Mouse (Mus musculus) layer of hippocampus, adult 11-12 months (tissue): Measurements from ENCODE around the gene Ilkap.

Experiments
- DNase-seq: peaks from one replicate; pipeline ENCODE4 v3.0.0; 2022; ENCODE audit warnings: low spot score

The Ilkap gene

DNA sequence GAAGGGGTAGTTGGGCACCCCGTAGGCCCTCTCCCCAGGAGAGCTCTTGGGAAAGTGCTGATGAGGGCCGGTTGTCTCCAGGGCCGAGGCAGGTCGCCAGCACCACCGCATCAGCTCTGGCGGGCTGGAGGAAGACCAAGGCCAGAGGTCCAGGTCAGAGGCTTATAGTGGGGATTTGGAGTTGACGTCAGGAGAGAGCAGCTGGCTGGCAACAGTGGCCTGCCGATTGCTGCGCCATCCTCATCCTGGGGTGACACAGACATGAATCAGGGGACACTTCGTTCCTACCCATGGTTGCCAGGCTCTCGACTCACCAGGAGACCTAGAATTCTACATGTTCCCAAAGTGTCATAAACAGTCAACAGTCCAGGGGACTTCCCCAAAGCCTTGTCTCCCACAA is 42.5 kb downstream of the Ilkap start:
- no peak for DNase-seq

DNA sequence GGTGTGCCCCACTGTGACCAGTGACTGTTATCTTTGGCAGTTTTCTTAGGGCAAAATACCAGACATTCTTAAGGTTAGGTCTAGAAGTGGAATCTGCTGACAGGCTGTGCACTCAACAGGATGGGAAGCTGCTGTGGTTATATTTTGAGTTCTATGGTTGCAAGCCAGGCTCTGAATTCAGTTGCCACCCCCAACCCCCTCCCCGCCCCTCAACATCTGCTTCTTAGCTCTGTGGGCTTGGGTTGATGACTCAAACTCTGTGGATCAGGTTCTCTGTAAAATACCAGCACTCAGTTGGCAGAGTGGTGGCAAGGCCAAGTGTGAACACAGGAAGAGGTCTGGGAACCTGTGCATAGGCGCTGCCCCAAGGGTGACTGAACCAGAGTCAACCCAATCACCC is 46.3 kb downstream of the Ilkap start:
- no peak for DNase-seq

DNA sequence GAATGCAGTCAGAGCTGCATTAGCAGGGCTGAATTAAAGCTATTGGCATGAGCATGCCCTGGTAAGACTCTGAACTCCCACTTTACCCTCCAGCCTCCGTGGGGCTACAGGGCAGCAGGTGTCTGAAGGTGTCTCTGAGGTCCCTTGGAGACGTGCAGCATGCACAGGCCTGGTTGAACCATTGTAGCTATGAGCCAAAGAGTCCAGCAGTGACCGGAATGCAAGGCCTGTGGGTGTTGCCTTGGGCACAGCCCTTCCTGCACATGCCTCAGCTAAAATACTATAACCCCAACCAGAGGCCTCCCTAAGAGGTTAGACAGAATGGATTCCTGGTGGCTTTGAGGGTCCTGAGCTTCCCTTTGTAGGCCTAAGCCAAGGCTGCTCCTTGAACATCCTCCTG is 47.4 kb downstream of the Ilkap start:
- no peak for DNase-seq

DNA sequence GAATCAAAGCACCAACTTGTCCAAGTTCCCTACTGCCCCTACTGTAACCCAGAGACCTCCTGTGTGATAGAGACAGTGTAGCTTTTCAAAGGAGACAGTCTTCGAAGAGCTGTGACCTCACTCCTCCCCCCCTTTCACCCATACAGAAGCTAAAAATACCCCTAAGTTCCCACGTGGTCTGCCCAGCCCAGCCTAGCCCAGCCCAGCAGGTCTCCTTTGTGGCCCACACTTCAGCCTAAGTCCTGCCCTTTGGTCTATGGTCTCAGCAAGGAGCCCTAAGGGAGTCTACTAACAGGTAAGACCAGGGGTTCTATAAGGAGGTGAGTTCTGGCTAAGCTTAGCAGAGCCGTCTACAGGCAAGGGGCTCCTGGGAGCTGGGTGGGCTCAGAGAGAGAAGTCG is 47.8 kb downstream of the Ilkap start, which contains the start of gene Klhl30:
TSS of gene Klhl30 (plus strand) at position 176 of the 400 bp plus-strand sequence.
- no peak for DNase-seq

DNA sequence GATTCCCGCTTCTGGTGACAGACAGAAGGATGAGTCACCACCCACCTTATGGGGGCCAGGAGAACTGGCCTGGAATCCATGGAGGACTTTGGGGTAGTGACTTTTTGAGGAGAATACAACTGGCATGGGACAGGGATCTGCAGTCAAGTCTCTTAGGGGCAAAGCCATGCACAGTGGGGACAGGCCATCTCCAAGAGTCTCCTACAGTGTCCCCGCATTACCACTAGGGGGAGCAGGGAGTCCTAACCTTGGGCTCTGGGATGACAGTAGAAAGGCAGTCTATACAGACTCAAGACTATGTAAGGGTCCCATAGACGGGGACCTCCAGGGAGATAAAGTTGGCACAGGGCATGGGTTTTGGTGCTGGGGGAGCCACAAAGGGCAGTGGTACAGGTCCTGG is 51.7 kb downstream of the Ilkap start:
- peak; percentile 72 for DNase-seq

DNA sequence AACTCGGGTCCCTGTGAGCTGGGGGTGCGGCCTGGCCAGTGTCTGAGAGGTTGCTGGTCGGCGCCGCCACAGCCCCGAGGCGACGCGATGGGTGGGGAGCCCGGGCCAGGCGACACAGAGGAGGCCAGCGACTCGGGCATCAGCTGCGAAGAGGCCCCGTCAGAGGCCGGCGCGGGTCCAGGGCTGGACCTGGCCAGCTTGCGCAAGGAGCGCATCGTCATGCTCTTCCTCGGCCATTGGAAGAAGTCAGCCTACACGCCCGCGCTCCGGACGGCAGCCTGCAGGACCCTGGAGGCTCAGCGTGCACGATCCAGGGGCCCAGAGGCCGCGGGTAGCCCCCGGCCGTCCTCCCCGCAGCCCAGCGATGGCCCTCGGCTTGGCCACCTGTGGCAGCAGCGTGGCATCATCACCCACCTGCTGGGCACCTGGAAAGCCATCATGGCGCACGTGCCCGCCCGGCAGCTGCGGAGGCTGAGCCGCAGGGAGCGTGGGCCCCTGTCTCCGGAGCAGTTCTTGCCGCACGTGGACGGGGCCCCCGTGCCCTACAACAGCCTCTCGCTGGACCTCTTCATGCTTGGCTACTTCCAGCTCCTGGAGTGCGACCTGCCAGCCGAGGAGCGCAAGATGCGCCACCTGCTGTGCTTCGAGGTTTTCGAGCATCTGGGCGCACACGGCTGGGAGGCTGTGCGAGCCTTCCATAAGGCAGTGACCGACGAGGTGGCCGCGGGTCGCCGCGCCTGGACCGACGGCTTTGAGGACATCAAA is 53.5 kb downstream of the Ilkap start:
- no peak for DNase-seq

DNA sequence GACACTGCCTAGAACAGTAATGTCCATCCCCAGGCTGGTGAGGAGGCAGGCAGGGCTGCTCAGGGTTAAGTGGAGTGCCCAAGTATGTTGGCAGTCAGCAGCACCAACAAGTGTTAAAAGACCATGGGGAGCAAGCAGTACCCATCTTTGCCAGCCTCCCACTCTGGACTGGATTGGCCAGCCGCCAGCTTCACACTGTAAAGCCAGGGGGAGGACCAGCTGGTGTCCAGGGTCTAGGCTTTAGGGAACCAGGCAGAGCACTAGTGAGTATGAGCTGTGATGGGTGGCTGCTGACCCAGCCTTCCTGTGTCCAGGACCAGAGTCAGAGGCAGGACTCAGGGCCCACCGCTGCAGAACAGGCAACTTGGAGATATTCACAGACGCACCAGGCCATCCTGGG is 54.6 kb downstream of the Ilkap start:
- DNase-seq = no peak

DNA sequence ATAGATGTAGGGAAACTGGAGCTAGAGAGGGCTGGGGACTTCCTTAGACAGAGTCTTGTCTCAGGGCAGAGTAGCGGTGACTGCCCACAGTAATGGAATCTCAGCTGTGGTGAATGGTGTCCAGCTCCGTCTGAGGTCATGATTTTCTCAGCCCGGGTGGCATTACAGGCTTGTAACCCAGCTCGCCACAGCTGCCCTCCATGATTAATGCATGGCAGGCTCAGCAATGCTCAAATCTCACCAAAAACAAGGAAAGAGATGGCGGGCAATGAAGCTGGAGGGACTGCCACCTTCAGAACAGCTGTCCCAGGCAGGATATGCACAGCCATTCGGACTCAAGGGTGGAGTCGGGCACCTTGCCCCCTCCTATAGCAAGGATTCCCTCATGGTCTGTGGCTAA is 61.3 kb downstream of the Ilkap start:
- DNase-seq = no peak

DNA sequence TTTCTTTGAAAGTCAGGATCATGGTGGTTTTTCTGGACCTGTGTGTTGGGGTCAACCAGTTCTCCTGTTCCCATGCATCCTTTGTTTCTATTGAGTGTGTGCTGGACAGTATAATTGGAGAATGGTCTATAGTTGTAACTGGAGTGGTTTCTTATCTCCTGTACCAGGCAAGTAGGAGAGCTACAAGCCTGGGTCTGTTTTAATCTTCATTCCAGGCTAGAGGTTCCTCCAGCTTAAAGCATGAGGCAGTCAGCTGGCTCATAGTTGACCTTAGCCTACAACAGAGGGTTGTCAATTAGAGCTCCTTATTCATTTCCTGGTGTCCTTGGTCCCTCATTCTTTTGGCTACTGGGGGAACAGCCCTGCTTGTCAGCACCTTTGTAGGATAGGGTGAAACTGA is 65.0 kb downstream of the Ilkap start:
- no peak for DNase-seq

DNA sequence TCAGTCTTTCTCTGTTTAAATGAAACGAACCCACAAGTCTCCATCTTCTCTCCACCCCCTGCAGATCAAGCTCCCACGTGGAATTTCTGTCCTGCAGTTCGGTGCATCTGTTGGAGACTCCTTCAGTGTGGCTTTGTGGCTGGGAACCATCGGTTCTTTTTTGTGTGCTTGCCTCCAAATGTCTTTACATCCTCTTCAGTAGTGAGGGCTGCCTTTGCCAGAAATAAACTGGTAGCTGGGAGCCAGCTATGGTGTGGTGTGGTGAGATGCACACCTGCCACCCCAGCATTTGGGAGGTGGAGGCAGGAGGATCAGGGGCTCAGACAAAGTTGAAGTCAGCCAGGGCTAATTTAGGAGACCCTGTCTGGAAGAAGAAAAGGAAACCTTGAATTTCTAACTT is 66.5 kb downstream of the Ilkap start:
- DNase-seq = peak; percentile 16

DNA sequence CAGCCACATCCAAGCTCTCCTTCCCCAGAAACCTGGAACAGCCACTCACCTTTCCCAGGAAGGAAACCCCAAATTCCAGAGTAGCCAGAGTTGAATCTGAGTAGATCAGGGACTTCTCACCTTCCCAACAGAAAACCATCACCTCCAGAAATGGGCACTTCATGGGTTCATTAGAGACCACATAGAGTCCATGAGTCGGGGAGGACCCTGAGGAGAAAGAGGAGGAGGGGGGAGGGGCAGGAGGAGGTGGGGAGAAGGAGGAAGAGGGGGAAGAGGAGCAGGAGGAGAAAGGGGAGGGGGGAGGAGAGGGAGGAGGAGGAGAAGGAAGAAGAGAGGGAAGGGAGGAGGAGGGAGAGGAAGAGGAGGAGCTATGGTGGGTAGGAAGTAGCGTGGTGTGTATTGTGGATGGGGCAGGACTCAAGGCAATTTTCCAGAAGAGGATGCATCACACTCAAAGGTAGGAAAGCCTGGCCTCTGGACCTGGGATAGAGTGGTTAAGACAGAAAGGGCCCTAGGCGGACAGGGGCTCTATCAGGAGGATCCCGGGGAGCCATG is 73.0 kb downstream of the Ilkap start:
- DNase-seq = no peak

DNA sequence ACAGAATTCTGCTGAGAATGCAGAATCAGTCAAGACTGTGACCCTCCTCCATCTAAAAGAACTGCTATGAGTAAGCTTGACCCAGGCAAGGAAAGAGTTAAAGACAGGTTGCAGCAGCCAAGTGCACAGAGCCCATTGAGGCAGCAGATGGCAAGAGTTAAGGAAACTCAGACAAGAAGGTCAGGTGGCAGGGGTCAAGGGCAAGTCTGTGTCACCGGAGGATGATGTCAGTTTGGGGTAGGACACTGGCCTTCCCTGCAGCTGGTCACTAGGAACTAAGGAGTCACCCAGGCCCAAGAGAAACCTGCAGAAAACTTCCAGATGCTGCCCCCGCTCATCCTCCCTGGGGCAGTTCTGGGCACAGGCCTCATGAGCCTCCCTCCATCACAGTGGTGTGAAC is 74.0 kb downstream of the Ilkap start:
- DNase-seq = no peak
